Mouse (Mus musculus) hindbrain, embryonic 15.5 days (tissue): Measurements from ENCODE around the gene Erbb3. TPM values are rescaled to one million over a fixed set of nuclear protein-coding genes. Genes with fewer than 3 reads are reported as not detected.
"Not testable (repeated sequence)": the region's sequence is repeated elsewhere in the genome, so short reads cannot be mapped to it uniquely, and the experiment has no call there.

Experiments used
- ATAC-seq: fragments of 200-750 bp; cut with Nextera tagmentation; 2 replicates; pipeline ENCODE4 v1.8.0; 2017; ENCODE audit warnings: low read depth, moderate number of reproducible peaks, moderate TSS enrichment; ENCODE audit not compliant: low FRiP score
- H3K27ac ChIP-seq: fragments of 300-500 bp; sonication (generic); replicated peaks from 2 replicates; pipeline ENCODE4 v1.5.1; 2015; ENCODE audit warnings: mild to moderate bottlenecking, inconsistent platforms
- H3K27me3 ChIP-seq: fragments of 300-500 bp; sonication (generic); 2 replicates; pipeline ENCODE4 v1.6.1; 2015; ENCODE audit warnings: control low read depth, inconsistent platforms
- H3K36me3 ChIP-seq: fragments of 300-500 bp; sonication (generic); 2 replicates; pipeline ENCODE4 v1.6.1; 2015; ENCODE audit warnings: control low read depth, inconsistent platforms
- H3K4me1 ChIP-seq: fragments of 300-500 bp; sonication (generic); replicated peaks from 2 replicates; pipeline ENCODE4 v1.6.1; 2015; ENCODE audit warnings: control low read depth, inconsistent platforms
- H3K4me2 ChIP-seq: fragments of 300-500 bp; sonication (generic); 2 replicates; pipeline ENCODE4 v1.6.1; 2015; ENCODE audit warnings: moderate library complexity, mild to moderate bottlenecking, inconsistent platforms
- H3K4me3 ChIP-seq: fragments of 300-500 bp; sonication (generic); 2 replicates; pipeline ENCODE4 v1.5.1; 2015; ENCODE audit warnings: mild to moderate bottlenecking, inconsistent platforms
- H3K9ac ChIP-seq: fragments of 300-500 bp; sonication (generic); 2 replicates; pipeline ENCODE4 v1.6.1; 2015; ENCODE audit warnings: inconsistent platforms
- H3K9me3 ChIP-seq: fragments of 300-500 bp; sonication (generic); 2 replicates; pipeline ENCODE4 v1.6.1; 2016; ENCODE audit warnings: control low read depth, inconsistent platforms
- WGBS: fragments of 180-500 bp; shearing (Covaris S2); methylation state at CpG from one replicate; pipeline ENCODE4 v1.1.7; 2015; 5-methylcytosine and 5-hydroxymethylcytosine counted together
- polyA plus RNA-seq: library from polyadenylated mRNA; unstranded; fragments of >200 nt; fragmentation: Nextera tagmentation; extraction: Ambion mirVana; gene quantifications from 2 replicates; pipeline ENCODE4 v1.2.1, GENCODE M21; 2015

Gene Erbb3
- polyA plus RNA-seq, 1 experiment from 2014 or later, result 1.2 TPM

DNA sequence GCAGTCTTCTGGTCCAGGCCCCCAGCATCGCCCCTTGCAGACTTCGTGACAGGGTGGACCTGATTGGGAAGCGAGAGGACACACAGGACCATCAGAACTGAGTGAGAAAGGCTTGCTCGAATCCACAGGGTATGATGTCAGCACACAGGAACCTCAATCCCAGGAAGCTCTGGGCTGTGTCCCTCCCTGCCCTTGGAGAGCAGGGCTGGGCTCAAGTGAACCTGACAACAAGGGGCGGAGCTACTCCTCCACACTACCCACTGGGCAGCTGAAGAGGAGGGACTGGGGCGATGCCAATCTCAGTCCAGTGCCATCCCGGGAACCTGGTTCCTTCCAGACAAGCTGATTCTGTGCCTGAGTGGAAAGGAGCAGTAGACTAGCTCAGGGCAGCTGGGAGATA, 5.8 kb downstream of the Erbb3 start:
- H3K4me1 ChIP-seq, result no peaks in the 10 kb centered on the region
- no peaks in the 10 kb centered on the region for H3K9me3 ChIP-seq
- H3K27me3 ChIP-seq, result peaks cover 33% of the 10 kb centered on the region
- H3K4me3 ChIP-seq, result no peak overlapping the region
- H3K4me2 ChIP-seq, result no peak overlapping the region
- 21% methylated on average over 7 of the region's 7 CpGs for WGBS
- H3K9ac ChIP-seq, result no peak overlapping the region
- H3K27ac ChIP-seq, result no peak overlapping the region
- ATAC-seq, result no peak
- no peaks in the 10 kb centered on the region for H3K36me3 ChIP-seq

DNA sequence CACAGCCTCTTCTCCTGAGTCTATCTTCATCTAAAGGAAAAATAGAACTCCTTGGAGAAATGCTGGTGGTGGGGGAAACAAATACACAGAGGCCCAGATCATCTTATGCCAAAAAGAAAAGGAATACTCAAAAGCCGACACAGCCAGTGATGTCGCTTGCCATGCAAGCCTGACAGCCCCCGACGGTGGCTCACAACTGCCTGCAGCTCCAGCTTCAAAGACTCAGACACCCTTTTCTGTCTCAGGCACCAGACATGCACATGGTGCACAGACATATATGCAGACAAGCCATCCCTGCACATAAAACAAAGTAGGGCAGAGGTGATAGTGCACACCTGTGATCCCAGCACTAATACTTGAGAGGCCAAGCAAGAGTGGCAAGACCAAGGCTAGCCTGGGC, 9.7 kb downstream of the Erbb3 start:
- no peak for ATAC-seq
- no peak overlapping the region for H3K4me2 ChIP-seq

DNA sequence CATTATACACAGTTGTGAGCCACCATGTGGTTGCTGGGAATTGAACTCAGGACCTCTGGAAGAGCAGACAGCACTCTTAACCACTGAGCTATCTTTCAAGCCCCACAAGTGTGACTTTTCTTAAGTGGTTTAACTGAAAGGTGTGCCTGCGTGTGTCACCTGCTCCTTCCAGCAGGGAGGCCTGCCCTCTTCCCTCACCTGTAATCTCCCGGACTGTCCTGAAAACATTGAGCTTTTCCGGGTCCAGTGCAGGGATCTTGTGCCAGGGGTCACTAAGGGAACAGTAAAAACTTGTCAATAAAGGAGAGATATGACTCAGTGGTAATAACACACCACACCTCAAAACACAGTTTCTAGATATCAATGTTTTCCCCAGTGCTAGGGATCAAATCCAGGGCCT, 10.2 kb downstream of the Erbb3 start:
- no peak overlapping the region for H3K9ac ChIP-seq
- WGBS, result 88% methylated on average over 3 of the region's 3 CpGs
- H3K4me1 ChIP-seq, result no peaks in the 10 kb centered on the region
- no peaks in the 10 kb centered on the region for H3K27me3 ChIP-seq
- H3K36me3 ChIP-seq, result no peaks in the 10 kb centered on the region
- H3K4me2 ChIP-seq, result no peak overlapping the region
- no peak overlapping the region for H3K27ac ChIP-seq
- no peaks in the 10 kb centered on the region for H3K9me3 ChIP-seq
- H3K4me3 ChIP-seq, result no peak overlapping the region
- ATAC-seq, result no peak

More for the DNA sequence above, 9.7 kb downstream of the Erbb3 start:
- no peaks in the 10 kb centered on the region for H3K4me1 ChIP-seq
- no peak overlapping the region for H3K9ac ChIP-seq
- 0 out of 2 replicates have a peak, but pooled peaks cover 4% of the 10 kb centered on the region for H3K27me3 ChIP-seq
- H3K27ac ChIP-seq, result no peak overlapping the region
- no peaks in the 10 kb centered on the region for H3K36me3 ChIP-seq
- WGBS, result 85% methylated on average over 4 of the region's 4 CpGs
- H3K4me3 ChIP-seq, result no peak overlapping the region
- H3K9me3 ChIP-seq, result no peaks in the 10 kb centered on the region

DNA sequence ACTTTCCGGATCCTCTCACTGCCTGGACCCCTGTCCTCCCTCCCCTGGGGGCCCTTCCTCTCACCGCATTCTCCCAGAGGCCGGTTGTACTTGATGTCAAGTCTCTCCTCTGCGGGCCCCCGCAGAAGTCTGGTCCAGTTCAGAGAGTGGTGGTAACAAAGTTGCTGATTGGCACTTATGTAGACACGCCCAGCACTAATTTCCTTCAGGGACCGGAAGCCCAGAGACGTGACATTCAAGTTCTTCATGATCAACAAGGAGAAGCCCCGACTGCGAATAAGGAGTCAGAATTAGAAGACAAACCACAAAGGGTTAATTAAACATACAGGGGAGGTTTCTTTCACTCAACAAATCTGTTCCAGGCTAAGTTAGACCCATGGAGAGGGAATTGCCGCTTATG, 11.1 kb downstream of the Erbb3 start:
- WGBS, result 85% methylated on average over 11 of the region's 11 CpGs
- no peak overlapping the region for H3K4me2 ChIP-seq
- ATAC-seq, result no peak

DNA sequence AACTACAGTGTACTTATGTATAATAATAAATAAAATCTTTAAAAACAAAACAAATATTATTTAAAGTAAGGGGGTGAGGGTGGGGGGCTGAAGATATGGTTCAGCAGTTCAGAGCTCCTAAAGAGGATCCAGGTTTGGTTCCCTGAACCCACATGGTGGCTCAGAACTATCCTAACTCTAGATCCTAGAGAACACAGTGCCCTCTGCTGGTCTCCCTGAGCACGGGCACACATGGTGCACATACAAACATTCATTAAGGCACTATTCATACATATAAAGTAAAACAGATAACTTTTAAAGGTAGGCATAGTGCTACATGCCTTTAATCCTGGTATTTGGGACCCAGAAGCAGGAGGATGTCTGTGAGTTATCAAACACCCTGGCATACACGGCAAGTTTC, 14.4 kb downstream of the Erbb3 start:
- Histone ChIP-seq H3K27me3 (no peaks in the 10 kb centered on the region), H3K4me1 (no peaks in the 10 kb centered on the region), H3K9me3 (no peaks in the 10 kb centered on the region), H3K27ac (no peak overlapping the region), H3K4me3 (no peak overlapping the region), H3K9ac (no peak overlapping the region), H3K4me2 (no peak overlapping the region), H3K36me3 (no peaks in the 10 kb centered on the region)
- 95% methylated on average over 2 of the region's 2 CpGs for WGBS
- no peak for ATAC-seq

More for the DNA sequence above, 11.1 kb downstream of the Erbb3 start:
- Histone ChIP-seq H3K27ac (no peak overlapping the region), H3K9me3 (no peaks in the 10 kb centered on the region), H3K27me3 (no peaks in the 10 kb centered on the region), H3K36me3 (no peaks in the 10 kb centered on the region), H3K4me3 (no peak overlapping the region), H3K4me1 (no peaks in the 10 kb centered on the region), H3K9ac (no peak overlapping the region)

DNA sequence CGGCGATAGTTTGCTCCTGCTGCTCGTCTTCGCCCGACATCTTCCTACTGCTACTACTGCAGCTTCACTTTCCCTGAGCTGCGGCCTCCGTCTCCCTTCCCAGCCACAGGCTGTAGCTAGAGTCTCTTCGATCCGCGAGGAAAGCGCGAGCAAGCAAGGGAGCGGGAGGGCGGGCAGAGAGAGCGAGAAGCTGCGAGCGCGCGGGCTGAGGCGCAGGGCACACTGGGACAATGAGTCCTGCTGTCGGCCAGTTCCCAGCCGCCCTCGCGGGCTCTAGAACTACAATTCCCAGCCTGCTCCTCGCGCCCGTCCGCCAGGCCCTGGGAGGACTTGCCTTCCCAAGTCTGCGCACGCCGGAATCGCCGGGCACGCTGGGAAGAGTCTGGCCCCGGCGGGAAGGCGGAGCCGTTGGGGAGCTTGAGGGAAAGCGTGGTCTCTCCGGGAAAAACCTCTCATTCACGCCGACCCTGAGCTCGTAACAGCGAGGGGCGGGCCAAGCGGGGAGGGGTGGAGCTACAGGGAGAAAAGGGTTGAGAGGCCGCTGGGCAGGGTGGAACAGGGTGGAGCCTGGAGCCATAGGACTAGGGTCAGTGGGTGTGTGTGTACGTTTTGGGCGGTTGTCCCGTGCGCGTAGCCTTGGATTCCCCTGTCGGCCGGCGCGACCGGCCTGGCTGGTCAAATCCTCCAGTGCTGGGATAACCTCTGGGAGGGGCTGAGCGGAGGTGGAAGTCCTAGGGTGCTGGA, 23.5 kb downstream of the Erbb3 start, which contains the start of gene Pa2g4:
Gene Pa2g4, minus strand, starts transcription at position 200 of the 744 bp plus-strand sequence.
- under 1% methylated on average over 58 of the region's 58 CpGs for WGBS
- ATAC-seq, result peak; percentile 99
- Histone ChIP-seq H3K9me3 (no peaks in the 10 kb centered on the region), H3K27me3 (no peaks in the 10 kb centered on the region), H3K27ac (peak within 1 kb of the TSS; percentile 87), H3K4me1 (peaks cover 24% of the 10 kb centered on the region), H3K36me3 (peaks cover 15% of the 10 kb centered on the region), H3K9ac (peak within 1 kb of the TSS; percentile 87), H3K4me2 (peak within 1 kb of the TSS; percentile 94), H3K4me3 (peak within 1 kb of the TSS; percentile 78)

DNA sequence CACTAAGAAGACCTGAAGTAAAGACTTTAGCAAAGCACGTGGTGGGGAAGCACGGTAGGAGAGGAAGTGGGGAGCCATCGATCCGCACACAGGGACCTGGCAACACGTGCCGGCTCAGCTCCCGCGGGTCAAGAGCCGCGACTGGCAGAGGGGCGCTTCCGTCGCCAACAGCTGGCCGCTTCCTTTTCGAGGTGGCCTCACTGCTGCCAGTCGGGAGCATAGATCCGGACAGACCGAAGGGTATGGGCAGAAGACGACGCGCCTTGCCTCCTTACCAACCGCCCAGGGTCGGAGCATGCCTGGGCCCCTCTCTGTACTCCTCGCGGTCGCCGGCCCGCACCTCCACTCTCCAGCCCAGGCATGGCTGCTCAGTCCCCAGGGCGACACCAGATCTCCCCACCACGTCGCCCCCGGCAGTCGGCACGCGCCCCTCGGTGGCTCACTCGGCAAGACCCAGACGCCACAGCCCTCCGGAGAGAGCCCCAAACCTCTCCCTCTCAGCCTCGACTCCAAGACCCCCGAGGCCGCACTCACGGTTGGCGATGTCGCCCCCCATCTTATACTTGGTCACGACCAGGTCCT, 24.2 kb downstream of the Erbb3 start:
- no peaks in the 10 kb centered on the region for H3K27me3 ChIP-seq
- H3K4me1 ChIP-seq, result peaks cover 24% of the 10 kb centered on the region
- peak overlapping the region; percentile 87 for H3K9ac ChIP-seq
- peak overlapping the region; percentile 94 for H3K4me2 ChIP-seq
- H3K27ac ChIP-seq, result peak overlapping the region; percentile 85
- WGBS, result under 1% methylated on average over 46 of the region's 46 CpGs
- no peaks in the 10 kb centered on the region for H3K9me3 ChIP-seq
- ATAC-seq, result peak; percentile 53
- H3K36me3 ChIP-seq, result peaks cover 22% of the 10 kb centered on the region
- H3K4me3 ChIP-seq, result peak overlapping the region; percentile 78

DNA sequence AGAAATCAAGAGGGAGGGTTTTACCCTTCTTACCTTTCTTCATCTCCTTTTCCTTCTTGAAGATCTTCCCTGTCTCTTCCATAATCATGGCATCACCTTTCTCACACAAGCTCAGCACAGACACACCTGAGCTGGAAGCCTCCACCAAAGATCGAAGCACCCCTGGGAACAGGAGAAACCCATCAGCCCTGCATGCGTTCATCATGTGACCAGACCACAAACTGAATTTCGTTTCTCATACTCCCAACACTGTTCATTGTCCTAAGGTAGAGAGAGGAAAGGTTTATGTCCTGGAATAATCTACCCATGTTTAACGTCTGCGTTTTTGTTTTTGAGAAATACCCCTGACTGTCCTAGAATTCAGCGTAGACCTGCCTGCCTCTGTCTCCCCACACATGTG, 25.9 kb downstream of the Erbb3 start:
- ATAC-seq, result no peak
- no peaks in the 10 kb centered on the region for H3K9me3 ChIP-seq
- H3K27ac ChIP-seq, result no peak overlapping the region
- 0 out of 2 replicates have a peak overlapping the region, but pooled peaks have one; percentile 2 for H3K4me3 ChIP-seq
- peaks cover 24% of the 10 kb centered on the region for H3K4me1 ChIP-seq
- WGBS, result 94% methylated on average over 6 of the region's 6 CpGs
- H3K27me3 ChIP-seq, result no peaks in the 10 kb centered on the region
- no peak overlapping the region for H3K9ac ChIP-seq
- peaks cover 39% of the 10 kb centered on the region for H3K36me3 ChIP-seq
- peak overlapping the region; percentile 94; the same call in 1 of the 2 replicates for H3K4me2 ChIP-seq

DNA sequence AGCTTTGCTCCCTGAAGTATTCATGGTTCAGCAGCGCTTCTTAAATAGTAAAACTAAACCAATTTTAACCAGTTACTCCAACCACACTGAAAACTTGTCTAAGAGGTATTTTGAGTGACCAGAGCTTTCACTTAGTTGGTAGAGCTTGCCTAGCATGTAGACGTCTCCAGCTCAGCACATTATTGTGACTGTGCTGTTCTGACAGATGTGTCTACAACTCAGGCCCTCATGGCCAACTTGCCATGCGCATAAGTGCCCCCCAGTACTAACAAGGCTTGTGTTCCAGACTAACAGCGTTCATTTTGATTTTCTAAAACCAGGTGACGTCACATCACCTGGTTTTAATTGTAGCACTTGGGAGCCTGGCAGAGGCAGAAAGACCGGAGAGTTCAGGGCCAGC, 32.5 kb downstream of the Erbb3 start:
- no peak overlapping the region for H3K27ac ChIP-seq
- H3K9me3 ChIP-seq, result no peaks in the 10 kb centered on the region
- no peak for ATAC-seq
- H3K4me1 ChIP-seq, result no peaks in the 10 kb centered on the region
- WGBS, result 85% methylated on average over 6 of the region's 6 CpGs
- H3K36me3 ChIP-seq, result peaks cover 43% of the 10 kb centered on the region
- H3K9ac ChIP-seq, result no peak overlapping the region
- H3K4me2 ChIP-seq, result no peak overlapping the region
- no peaks in the 10 kb centered on the region for H3K27me3 ChIP-seq
- H3K4me3 ChIP-seq, result no peak overlapping the region

DNA sequence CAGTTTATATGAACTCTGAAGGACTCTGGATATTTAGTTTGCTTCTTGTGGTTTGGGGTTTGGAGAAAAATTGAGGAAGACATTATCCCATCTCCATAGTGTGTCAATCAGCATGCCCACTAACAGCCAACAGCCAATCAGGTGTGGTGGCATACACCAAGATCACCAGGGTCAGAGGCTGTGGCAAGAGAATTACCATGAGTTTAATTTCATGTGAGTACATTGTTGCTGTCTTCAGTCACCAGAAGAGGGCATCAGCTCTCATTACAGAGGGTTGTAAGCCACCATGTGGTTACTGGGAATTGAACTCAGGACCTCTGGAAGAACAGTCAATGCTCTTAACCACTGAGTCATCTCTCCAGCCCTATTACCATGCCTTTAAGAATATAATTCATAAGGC, 33.2 kb downstream of the Erbb3 start:
- Histone ChIP-seq H3K27ac (no peak overlapping the region), H3K4me2 (no peak overlapping the region), H3K36me3 (peaks cover 39% of the 10 kb centered on the region), H3K9me3 (no peaks in the 10 kb centered on the region), H3K4me3 (no peak overlapping the region), H3K9ac (no peak overlapping the region), H3K4me1 (no peaks in the 10 kb centered on the region), H3K27me3 (no peaks in the 10 kb centered on the region)
- no peak for ATAC-seq

DNA sequence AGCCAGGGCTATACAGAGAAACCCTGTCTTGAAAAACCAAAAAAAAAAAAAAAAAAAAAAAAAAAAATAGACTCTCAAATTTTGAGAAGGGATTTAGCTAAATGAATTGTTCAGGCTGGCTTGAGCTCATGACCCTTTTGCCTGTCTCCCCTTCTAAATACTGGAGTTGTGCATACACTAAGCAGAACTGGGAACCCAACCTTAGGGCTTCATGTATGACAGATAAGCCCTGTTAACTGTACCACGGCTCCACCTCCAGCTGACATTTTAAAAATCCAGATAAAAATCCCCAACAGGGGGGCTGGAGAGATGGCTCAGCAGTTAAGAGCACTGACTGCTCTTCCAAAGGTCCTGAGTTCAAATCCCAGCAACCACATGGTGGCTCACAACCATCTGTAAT, 33.9 kb downstream of the Erbb3 start:
- not testable (repeated sequence) for H3K9me3 ChIP-seq, ATAC-seq, H3K27me3 ChIP-seq, H3K4me3 ChIP-seq, H3K4me1 ChIP-seq, H3K9ac ChIP-seq, H3K27ac ChIP-seq, H3K4me2 ChIP-seq
- peaks cover 32% of the 10 kb centered on the region for H3K36me3 ChIP-seq
- 93% methylated on average over 1 of the region's 1 CpGs for WGBS

DNA sequence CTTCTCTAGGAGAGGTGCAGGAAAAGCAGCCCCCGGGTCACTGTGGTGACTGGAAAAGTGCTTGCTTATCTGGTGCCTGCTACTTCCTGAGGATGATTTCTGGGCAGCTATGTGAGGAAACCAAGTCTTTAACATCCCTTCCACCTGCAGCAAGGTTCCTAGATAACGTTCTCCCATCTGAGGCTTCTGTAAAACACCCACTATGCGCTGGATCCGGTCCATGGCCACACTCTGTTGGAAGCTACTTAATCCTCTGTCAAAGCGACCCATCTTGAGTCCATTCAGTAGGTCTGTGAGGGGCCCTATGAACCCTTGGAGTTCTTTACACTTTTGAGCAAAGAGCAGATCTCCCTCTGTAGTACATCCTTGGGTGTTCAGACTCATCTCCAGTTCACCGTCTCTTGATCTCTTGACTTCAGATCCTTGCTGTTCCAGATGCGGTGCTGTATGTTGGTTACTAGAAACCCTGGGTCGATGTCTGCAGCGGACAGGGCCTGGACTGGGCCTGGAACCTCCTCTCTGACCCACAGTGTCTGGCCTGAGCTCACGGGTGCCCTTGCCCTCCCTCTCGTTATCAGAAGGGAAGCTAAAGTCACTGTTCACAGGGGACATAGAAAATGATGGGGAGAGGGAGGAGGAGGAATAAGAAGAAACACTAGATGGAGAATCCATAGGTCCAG, 39.2 kb downstream of the Erbb3 start:
- 94% methylated on average over 11 of the region's 11 CpGs for WGBS
- not testable (repeated sequence) for ATAC-seq

More for the DNA sequence above, 39.2 kb downstream of the Erbb3 start:
- H3K9me3 ChIP-seq, H3K27me3 ChIP-seq, H3K9ac ChIP-seq, H3K4me3 ChIP-seq, H3K36me3 ChIP-seq, H3K4me2 ChIP-seq: not testable (repeated sequence)
- Histone ChIP-seq H3K4me1 (peaks cover 17% of the 10 kb centered on the region), H3K27ac (peak overlapping the region; percentile 97; the same call in 1 of the 2 replicates)
